Mouse (Mus musculus): Measurements from ENCODE around the gene Aspdh. TPM values are rescaled to one million over a fixed set of nuclear protein-coding genes. Genes with fewer than 3 reads are reported as not detected.

Gene Aspdh
- polyA plus RNA-seq, 1 experiment from 2014 or later, result 3.9 TPM

DNA sequence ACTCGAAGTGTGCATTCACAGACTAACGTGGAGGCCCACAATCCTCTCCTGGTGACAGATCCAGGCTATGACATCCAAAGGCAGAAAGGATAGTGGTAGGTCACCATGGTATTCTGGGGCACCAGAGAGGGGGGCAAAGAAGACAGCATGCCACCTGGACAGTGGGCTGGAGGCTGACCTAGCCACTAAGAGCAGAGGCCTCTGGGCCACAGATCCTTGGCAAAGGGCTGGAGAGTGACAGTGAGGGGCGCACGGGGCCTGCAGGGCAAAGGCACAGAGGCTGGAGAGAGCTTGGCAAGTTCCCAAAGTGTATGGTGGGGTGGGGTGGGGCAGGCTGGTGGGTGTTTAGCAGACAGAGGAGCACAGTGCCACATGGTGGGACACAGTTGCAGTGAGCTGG, 25.1 kb downstream of the Aspdh start:
- Histone ChIP-seq H3K4me2 (ENCODE audit: low read length) (no peak overlapping the region), H3K9me3 (replicated peaks; ENCODE audit: control insufficient read depth, low read length, poor library complexity, severe bottlenecking) (no peaks in the 10 kb centered on the region), H3K27me3 (ENCODE audit: control insufficient read depth, insufficient read depth, low read depth, low read length) (no peaks in the 10 kb centered on the region), H3K27ac (ENCODE audit: low read length) (no peak overlapping the region), H3K9ac (ENCODE audit: low read depth, low read length) (no peak overlapping the region), H3K36me3 (ENCODE audit: control insufficient read depth, insufficient read depth, low read length) (peaks cover 38% of the 10 kb centered on the region), H3K4me3 (ENCODE audit: low read depth, low read length) (no peak overlapping the region), H3K4me1 (ENCODE audit: control insufficient read depth, insufficient read depth, low read length) (peaks cover 13% of the 10 kb centered on the region)
- WGBS, result 90% methylated on average over 4 of the region's 4 CpGs
- no peak for ATAC-seq

DNA sequence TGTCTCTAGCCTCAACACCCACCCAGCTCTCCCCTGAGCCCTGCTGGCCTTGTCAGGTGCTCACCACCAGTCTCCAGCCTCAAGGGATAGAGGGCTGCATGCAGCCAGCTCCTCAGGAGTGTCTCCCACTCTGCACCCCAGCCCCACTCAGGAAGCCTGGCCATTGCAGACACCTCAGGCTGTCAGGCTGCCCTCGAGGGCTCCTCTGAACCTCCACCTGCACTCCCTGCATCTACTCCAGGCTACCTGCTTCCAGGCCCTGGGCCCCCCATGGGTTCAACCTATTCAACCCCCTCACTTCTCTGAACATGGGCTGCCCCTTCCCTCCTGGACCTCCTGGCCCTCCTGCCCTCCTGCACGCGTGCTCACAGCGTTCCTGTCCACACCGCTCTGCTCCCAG, 26.2 kb downstream of the Aspdh start:
- ATAC-seq, result no peak
- WGBS, result 97% methylated on average over 5 of the region's 5 CpGs
- no peak overlapping the region for H3K27ac ChIP-seq (ENCODE audit: low read length)
- peaks cover 16% of the 10 kb centered on the region for H3K4me1 ChIP-seq (ENCODE audit: control insufficient read depth, insufficient read depth, low read length)
- peaks cover 38% of the 10 kb centered on the region for H3K36me3 ChIP-seq (ENCODE audit: control insufficient read depth, insufficient read depth, low read length)
- H3K27me3 ChIP-seq (ENCODE audit: control insufficient read depth, insufficient read depth, low read depth, low read length), result no peaks in the 10 kb centered on the region
- H3K4me2 ChIP-seq (ENCODE audit: low read length), result no peak overlapping the region
- H3K9me3 ChIP-seq (replicated peaks; ENCODE audit: control insufficient read depth, low read length, poor library complexity, severe bottlenecking), result no peaks in the 10 kb centered on the region
- no peak overlapping the region for H3K9ac ChIP-seq (ENCODE audit: low read depth, low read length)
- no peak overlapping the region for H3K4me3 ChIP-seq (ENCODE audit: low read depth, low read length)

GRCm38 (mm10) chr7:44492166-44492826, 27.1 kb downstream of the Aspdh start:
- Histone ChIP-seq H3K9me3 (replicated peaks; ENCODE audit: control insufficient read depth, low read length, poor library complexity, severe bottlenecking) (no peaks in the 10 kb centered on the region), H3K27ac (ENCODE audit: low read length) (no peak overlapping the region), H3K4me1 (ENCODE audit: control insufficient read depth, insufficient read depth, low read length) (peaks cover 19% of the 10 kb centered on the region), H3K36me3 (ENCODE audit: control insufficient read depth, insufficient read depth, low read length) (peaks cover 38% of the 10 kb centered on the region), H3K4me3 (ENCODE audit: low read depth, low read length) (no peak overlapping the region), H3K9ac (ENCODE audit: low read depth, low read length) (no peak overlapping the region), H3K4me2 (ENCODE audit: low read length) (no peak overlapping the region), H3K27me3 (ENCODE audit: control insufficient read depth, insufficient read depth, low read depth, low read length) (no peaks in the 10 kb centered on the region)
- 93% methylated on average over 21 of the region's 21 CpGs for WGBS
- no peak for ATAC-seq

- H3K4me1 ChIP-seq (ENCODE audit: control insufficient read depth, insufficient read depth, low read length), result peaks cover 23% of the 10 kb centered on the region
- H3K9me3 ChIP-seq (replicated peaks; ENCODE audit: control insufficient read depth, low read length, poor library complexity, severe bottlenecking), result no peaks in the 10 kb centered on the region
- peak overlapping the region; percentile 4; the same call in 1 of the 2 replicates for H3K9ac ChIP-seq (ENCODE audit: low read depth, low read length)
- no peak overlapping the region for H3K27ac ChIP-seq (ENCODE audit: low read length)
- H3K36me3 ChIP-seq (ENCODE audit: control insufficient read depth, insufficient read depth, low read length), result peaks cover 28% of the 10 kb centered on the region
- 92% methylated on average over 12 of the region's 12 CpGs for WGBS
- peak overlapping the region; percentile 54; the same call in 1 of the 2 replicates for H3K4me2 ChIP-seq (ENCODE audit: low read length)
- no peaks in the 10 kb centered on the region for H3K27me3 ChIP-seq (ENCODE audit: control insufficient read depth, insufficient read depth, low read depth, low read length)
- H3K4me3 ChIP-seq (ENCODE audit: low read depth, low read length), result no peak overlapping the region
- no peak for ATAC-seq
Observed at GRCm38 (mm10) chr7:44494681-44495080, 29.5 kb downstream of the Aspdh start.

DNA sequence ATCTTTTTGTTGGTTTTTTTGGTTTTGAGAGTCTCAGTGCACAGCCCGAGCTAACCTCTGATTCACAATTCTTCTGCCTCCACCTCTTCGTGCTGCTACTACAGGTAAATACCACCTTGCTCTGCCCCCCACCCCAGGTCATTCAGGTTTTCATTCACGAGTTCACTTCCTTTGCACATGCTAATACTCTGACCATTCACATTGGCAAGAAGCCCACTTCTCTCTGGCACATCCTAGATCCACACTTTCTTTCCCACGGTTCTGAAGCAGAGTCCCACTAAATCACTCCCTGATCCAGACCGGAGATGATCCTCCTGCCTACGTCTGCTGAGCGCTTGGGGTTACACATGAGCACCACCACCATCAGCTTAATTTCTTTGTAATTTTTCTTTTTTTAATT, 29.9 kb downstream of the Aspdh start:
- 83% methylated on average over 7 of the region's 7 CpGs for WGBS
- Histone ChIP-seq H3K9me3 (replicated peaks; ENCODE audit: control insufficient read depth, low read length, poor library complexity, severe bottlenecking) (no peaks in the 10 kb centered on the region), H3K27me3 (ENCODE audit: control insufficient read depth, insufficient read depth, low read depth, low read length) (no peaks in the 10 kb centered on the region), H3K4me1 (ENCODE audit: control insufficient read depth, insufficient read depth, low read length) (peaks cover 23% of the 10 kb centered on the region), H3K27ac (ENCODE audit: low read length) (no peak overlapping the region), H3K4me2 (ENCODE audit: low read length) (peak overlapping the region; percentile 54), H3K9ac (ENCODE audit: low read depth, low read length) (peak overlapping the region; percentile 4; the same call in 1 of the 2 replicates), H3K36me3 (ENCODE audit: control insufficient read depth, insufficient read depth, low read length) (peaks cover 25% of the 10 kb centered on the region), H3K4me3 (ENCODE audit: low read depth, low read length) (peak overlapping the region; percentile 60)
- no peak for ATAC-seq

- H3K9ac ChIP-seq (ENCODE audit: low read depth, low read length), result peak within 1 kb of the TSS; percentile 83
- H3K4me3 ChIP-seq (ENCODE audit: low read depth, low read length), result peak within 1 kb of the TSS; percentile 60
- peak; percentile 96 for ATAC-seq
- no peaks in the 10 kb centered on the region for H3K27me3 ChIP-seq (ENCODE audit: control insufficient read depth, insufficient read depth, low read depth, low read length)
- H3K4me2 ChIP-seq (ENCODE audit: low read length), result peak within 1 kb of the TSS; percentile 56
- under 1% methylated on average over 58 of the region's 58 CpGs for WGBS
- H3K4me1 ChIP-seq (ENCODE audit: control insufficient read depth, insufficient read depth, low read length), result peaks cover 23% of the 10 kb centered on the region
- peaks cover 15% of the 10 kb centered on the region for H3K36me3 ChIP-seq (ENCODE audit: control insufficient read depth, insufficient read depth, low read length)
- H3K9me3 ChIP-seq (replicated peaks; ENCODE audit: control insufficient read depth, low read length, poor library complexity, severe bottlenecking), result no peaks in the 10 kb centered on the region
- peak within 1 kb of the TSS; percentile 94 for H3K27ac ChIP-seq (ENCODE audit: low read length)
Observed at GRCm38 (mm10) chr7:44495992-44496770, 31.0 kb downstream of the Aspdh start, which contains the start of the genes Emc10 and Fam71e1. TSS of gene Emc10 (minus strand) at chr7:44496529. TSS of gene Fam71e1 (plus strand) at chr7:44496581.

DNA sequence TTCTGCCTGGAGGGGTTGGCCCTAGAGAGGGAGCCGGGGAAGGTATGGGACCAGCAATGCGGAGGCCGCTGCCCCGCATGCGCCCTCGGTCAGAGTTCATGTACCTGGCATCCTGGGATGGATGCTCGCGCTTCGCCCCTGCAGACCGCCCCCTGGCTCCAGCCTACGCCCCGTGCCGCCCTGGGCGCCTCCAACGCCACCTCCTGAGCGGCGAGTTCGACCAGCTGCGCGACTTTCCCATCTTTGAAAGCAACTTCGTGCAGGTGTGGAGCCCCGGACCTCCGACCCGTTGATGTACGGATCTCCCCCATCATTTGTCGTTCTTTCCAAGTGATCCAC, 31.5 kb downstream of the Aspdh start:
- H3K4me3 ChIP-seq (ENCODE audit: low read depth, low read length), result peak overlapping the region; percentile 60
- peak overlapping the region; percentile 94 for H3K27ac ChIP-seq (ENCODE audit: low read length)
- peaks cover 23% of the 10 kb centered on the region for H3K4me1 ChIP-seq (ENCODE audit: control insufficient read depth, insufficient read depth, low read length)
- ATAC-seq, result no peak
- H3K27me3 ChIP-seq (ENCODE audit: control insufficient read depth, insufficient read depth, low read depth, low read length), result no peaks in the 10 kb centered on the region
- WGBS, result 0% methylated on average over 23 of the region's 26 CpGs
- H3K9me3 ChIP-seq (replicated peaks; ENCODE audit: control insufficient read depth, low read length, poor library complexity, severe bottlenecking), result no peaks in the 10 kb centered on the region
- peak overlapping the region; percentile 56 for H3K4me2 ChIP-seq (ENCODE audit: low read length)
- H3K9ac ChIP-seq (ENCODE audit: low read depth, low read length), result peak overlapping the region; percentile 83
- peaks cover 12% of the 10 kb centered on the region for H3K36me3 ChIP-seq (ENCODE audit: control insufficient read depth, insufficient read depth, low read length)

- Histone ChIP-seq H3K9me3 (replicated peaks; ENCODE audit: control insufficient read depth, low read length, poor library complexity, severe bottlenecking) (no peaks in the 10 kb centered on the region), H3K36me3 (ENCODE audit: control insufficient read depth, insufficient read depth, low read length) (peaks cover 7% of the 10 kb centered on the region; the same call in 1 of the 2 replicates), H3K27ac (ENCODE audit: low read length) (no peak overlapping the region), H3K4me2 (ENCODE audit: low read length) (peak overlapping the region; percentile 56), H3K4me1 (ENCODE audit: control insufficient read depth, insufficient read depth, low read length) (peaks cover 23% of the 10 kb centered on the region), H3K9ac (ENCODE audit: low read depth, low read length) (peak overlapping the region; percentile 83), H3K4me3 (ENCODE audit: low read depth, low read length) (peak overlapping the region; percentile 60), H3K27me3 (ENCODE audit: control insufficient read depth, insufficient read depth, low read depth, low read length) (no peaks in the 10 kb centered on the region)
- ATAC-seq, result no peak
- 87% methylated on average over 10 of the region's 10 CpGs for WGBS
Observed at GRCm38 (mm10) chr7:44497361-44498055, 32.3 kb downstream of the Aspdh start.
